Mouse (Mus musculus) heart, embryonic 13.5 days (tissue): ENCODE measurements at regions not wholly inside any gene's neighbourhood (a gene's known extent, or its start where the extent isn't known, plus 50 kb on each side); places are given as distances from the start of the nearest gene placed in this dataset.

Experiments used
- ATAC-seq: fragments of 200-750 bp; cut with Nextera tagmentation; 2 replicates; pipeline ENCODE4 v1.8.0; 2017; ENCODE audit warnings: moderate TSS enrichment; ENCODE audit not compliant: insufficient number of reproducible peaks, low FRiP score, low TSS enrichment; ENCODE audit errors: extremely low read depth
- H3K27ac ChIP-seq: fragments of 300-500 bp; sonication (generic); replicated peaks from 2 replicates; pipeline ENCODE4 v1.5.1; 2015; ENCODE audit warnings: moderate library complexity, mild to moderate bottlenecking, inconsistent platforms
- H3K27me3 ChIP-seq: fragments of 300-500 bp; sonication (generic); replicated peaks from 2 replicates; pipeline ENCODE4 v1.6.1; 2015; ENCODE audit warnings: mild to moderate bottlenecking, inconsistent platforms
- H3K36me3 ChIP-seq: fragments of 300-500 bp; sonication (generic); 2 replicates; pipeline ENCODE4 v1.6.1; 2015; ENCODE audit warnings: mild to moderate bottlenecking, inconsistent platforms
- H3K4me1 ChIP-seq: fragments of 300-500 bp; sonication (generic); 2 replicates; pipeline ENCODE4 v1.6.1; 2015; ENCODE audit warnings: inconsistent platforms
- H3K4me2 ChIP-seq: fragments of 300-500 bp; sonication (generic); 2 replicates; pipeline ENCODE4 v1.6.1; 2015; ENCODE audit warnings: inconsistent platforms, mild to moderate bottlenecking, moderate library complexity
- H3K4me3 ChIP-seq: fragments of 300-500 bp; sonication (generic); 2 replicates; pipeline ENCODE4 v1.5.1; 2015; ENCODE audit warnings: moderate library complexity, mild to moderate bottlenecking, inconsistent platforms
- H3K9ac ChIP-seq: fragments of 300-500 bp; sonication (generic); 2 replicates; pipeline ENCODE4 v1.6.1; 2015; ENCODE audit warnings: inconsistent platforms, mild to moderate bottlenecking, moderate library complexity
- H3K9me3 ChIP-seq: fragments of 300-500 bp; sonication (generic); 2 replicates; pipeline ENCODE4 v1.6.1; 2016; ENCODE audit warnings: inconsistent platforms
- WGBS: fragments of 180-500 bp; shearing (Covaris S2); methylation state at CpG from one replicate; pipeline ENCODE4 v1.1.7; 2015; ENCODE audit warnings: mixed read lengths; 5-methylcytosine and 5-hydroxymethylcytosine counted together

DNA sequence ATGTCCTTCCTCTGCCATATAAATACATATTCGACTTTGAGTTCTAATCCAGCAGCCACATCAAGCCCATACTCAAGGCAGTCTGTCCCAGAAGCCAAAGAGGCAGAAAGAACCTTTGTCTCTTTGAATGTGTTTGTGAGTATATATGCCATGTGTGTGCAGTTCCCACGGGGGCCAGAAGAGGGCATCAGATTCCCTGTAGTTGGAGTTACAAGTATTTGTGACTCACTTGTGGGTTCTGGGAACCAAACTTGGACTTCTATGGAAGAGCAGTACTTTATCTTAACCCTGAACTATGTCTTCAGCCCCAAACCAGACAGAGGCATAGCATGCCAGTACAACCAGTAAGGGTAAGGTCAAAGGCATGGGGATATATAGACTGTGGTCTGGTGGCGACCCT is 165.6 kb upstream of the Sp4 start:
- WGBS: 63% methylated on average over 3 of the region's 3 CpGs
- H3K9ac ChIP-seq: no peak overlapping the region
- peaks cover 9% of the 10 kb centered on the region for H3K27me3 ChIP-seq
- ATAC-seq: no peak
- no peak overlapping the region for H3K4me3 ChIP-seq
- no peaks in the 10 kb centered on the region for H3K36me3 ChIP-seq
- H3K4me1 ChIP-seq: no peaks in the 10 kb centered on the region
- H3K9me3 ChIP-seq: peaks cover 7% of the 10 kb centered on the region; the same call in 1 of the 2 replicates
- no peak overlapping the region for H3K4me2 ChIP-seq
- no peak overlapping the region for H3K27ac ChIP-seq

DNA sequence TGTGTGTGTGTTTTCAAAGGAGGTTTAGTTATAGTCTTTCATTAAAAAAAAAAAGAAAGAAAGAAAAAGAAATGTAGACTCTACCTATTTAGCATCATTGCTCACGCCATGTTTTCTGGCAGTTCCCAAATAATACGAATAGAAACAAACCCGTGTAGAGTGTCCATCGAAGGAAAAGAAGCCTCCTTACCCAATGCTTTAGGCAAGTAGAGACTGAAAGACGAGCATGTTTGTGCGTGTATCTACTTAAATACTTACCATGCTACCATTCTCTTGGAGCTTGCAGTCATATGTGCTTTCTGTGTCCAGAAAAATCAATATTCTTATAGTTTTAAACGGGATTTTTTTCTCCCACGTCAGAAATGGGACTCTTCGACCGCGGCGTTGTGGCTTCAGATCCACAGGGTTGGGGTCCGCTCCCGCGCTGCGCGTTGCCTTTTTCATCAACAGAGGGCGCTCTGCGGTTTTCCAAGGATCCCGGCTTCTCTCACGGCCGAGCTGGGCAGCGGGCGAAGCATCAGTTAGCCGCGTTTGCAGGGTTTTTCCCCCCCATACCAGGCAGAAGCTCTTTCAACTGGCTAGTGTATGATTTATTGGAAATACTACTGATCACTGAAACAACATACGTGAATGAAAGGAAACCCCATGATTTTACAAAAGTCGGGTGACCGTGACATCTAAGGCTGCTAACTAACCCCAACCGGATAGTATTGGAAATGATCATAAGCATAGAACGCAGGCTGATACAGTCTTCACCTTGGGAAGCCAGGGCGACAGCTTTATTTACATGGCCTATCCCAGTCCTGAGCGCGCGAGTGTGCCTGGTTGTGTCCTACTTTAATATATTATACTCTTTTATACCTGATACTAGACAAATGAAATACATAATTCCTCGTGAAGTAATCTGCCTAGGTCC is 156.5 kb upstream of the Sp4 start:
- no peak for ATAC-seq
- Histone ChIP-seq H3K4me2 (peak overlapping the region; percentile 65), H3K4me3 (peak overlapping the region; percentile 33), H3K9me3 (no peaks in the 10 kb centered on the region), H3K27me3 (peaks cover 52% of the 10 kb centered on the region), H3K36me3 (no peaks in the 10 kb centered on the region), H3K27ac (no peak overlapping the region), H3K9ac (no peak overlapping the region), H3K4me1 (no peaks in the 10 kb centered on the region; the same call in 1 of the 2 replicates)
- 13% methylated on average over 36 of the region's 36 CpGs for WGBS

DNA sequence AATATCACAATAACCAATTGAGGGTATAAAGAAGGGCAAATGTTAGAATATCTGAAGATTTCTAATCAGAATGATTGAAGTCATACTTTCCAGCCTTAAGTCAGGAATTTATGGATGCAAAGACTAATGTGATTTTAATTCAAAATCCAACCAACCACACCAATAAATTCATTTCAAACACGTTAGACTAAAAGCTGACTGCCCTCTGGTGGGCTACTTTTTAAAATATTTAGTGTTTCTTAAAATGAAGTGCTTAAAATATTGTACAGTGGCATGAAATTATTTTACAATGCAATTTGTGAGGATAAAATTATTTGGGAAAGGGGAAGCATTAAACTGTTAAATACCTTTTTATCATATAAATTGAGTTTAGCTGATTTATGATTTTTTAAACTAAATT is 154.4 kb upstream of the Sp4 start:
- WGBS: 41% methylated on average over 1 of the region's 1 CpGs

DNA sequence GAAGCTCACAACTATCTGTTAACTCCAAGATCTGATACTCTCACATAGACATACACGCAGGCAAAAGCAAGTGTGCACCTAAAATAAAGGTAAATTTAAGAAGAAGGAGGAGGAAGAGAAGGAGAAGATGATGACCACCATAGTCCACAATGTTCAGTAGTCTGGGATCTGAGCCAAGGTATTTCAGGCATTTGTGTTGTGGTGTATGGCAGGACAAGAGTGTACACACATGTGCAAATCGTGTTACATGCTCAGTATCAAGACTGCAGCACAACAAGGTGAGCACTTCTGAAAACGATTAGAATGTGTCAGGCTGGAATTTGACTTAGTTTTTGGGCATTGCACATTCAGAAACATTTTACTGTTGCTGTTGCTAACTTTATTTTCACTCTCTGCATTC is 138.4 kb upstream of the Sp4 start:
- H3K36me3 ChIP-seq: no peaks in the 10 kb centered on the region
- peaks cover 16% of the 10 kb centered on the region for H3K4me1 ChIP-seq
- H3K27me3 ChIP-seq: no peaks in the 10 kb centered on the region
- no peaks in the 10 kb centered on the region for H3K9me3 ChIP-seq
- no peak overlapping the region for H3K4me3 ChIP-seq
- no peak overlapping the region for H3K9ac ChIP-seq
- no peak for ATAC-seq
- peak overlapping the region; percentile 24; the same call in 1 of the 2 replicates for H3K4me2 ChIP-seq
- H3K27ac ChIP-seq: peak overlapping the region; percentile 21; the same call in 1 of the 2 replicates
- WGBS: 46% methylated on average over 3 of the region's 3 CpGs

More for the DNA sequence above, 154.4 kb upstream of the Sp4 start:
- Histone ChIP-seq H3K27me3 (peaks cover 32% of the 10 kb centered on the region), H3K36me3 (no peaks in the 10 kb centered on the region), H3K4me1 (no peaks in the 10 kb centered on the region; the same call in 1 of the 2 replicates), H3K9me3 (no peaks in the 10 kb centered on the region), H3K4me2 (no peak overlapping the region), H3K27ac (no peak overlapping the region), H3K9ac (no peak overlapping the region), H3K4me3 (no peak overlapping the region)
- no peak for ATAC-seq

DNA sequence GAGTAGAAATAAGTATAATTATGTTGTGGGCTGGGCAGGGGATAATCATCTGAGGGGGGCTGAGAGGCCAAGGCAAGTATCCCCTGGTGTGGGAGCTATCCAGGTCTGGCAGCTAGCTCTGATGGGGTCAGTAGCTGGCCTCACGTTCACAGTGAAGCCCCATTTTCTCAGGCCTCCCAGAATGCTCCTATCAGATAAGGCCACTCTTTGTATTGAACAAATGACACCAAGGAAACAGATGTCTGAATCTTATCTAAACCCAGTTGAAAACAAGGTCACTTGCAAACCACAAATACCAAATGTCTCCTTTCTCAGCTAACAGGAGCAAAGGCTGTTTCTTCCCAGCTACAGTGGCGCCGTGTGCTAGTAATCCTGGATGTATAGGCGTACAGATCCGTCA is 137.6 kb upstream of the Sp4 start:
- peaks cover 16% of the 10 kb centered on the region for H3K4me1 ChIP-seq
- no peaks in the 10 kb centered on the region for H3K27me3 ChIP-seq
- no peak overlapping the region for H3K4me3 ChIP-seq
- H3K27ac ChIP-seq: no peak overlapping the region
- no peak overlapping the region for H3K9ac ChIP-seq
- no peak for ATAC-seq
- H3K4me2 ChIP-seq: no peak overlapping the region
- H3K36me3 ChIP-seq: no peaks in the 10 kb centered on the region
- WGBS: 48% methylated on average over 5 of the region's 5 CpGs
- no peaks in the 10 kb centered on the region for H3K9me3 ChIP-seq

DNA sequence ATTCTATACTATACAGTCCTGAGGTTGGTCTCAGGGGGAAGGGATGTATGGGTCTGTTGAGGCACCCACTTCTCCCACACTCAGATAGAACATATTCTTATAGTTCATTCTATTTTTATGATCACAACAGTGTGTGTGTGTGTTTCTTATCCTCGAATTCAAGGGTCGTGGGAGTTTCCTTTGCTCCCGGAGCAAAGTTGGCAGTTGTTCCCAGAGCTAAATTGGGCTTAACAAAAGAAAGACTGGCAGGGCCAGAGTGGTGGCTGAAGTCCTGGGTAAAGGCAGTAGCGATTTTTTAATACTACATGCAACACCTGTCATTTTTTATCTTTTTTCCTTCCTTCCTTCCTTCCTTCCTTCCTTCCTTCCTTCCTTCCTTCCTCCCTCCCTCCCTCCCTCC is 131.5 kb upstream of the Sp4 start:
- no peaks in the 10 kb centered on the region for H3K36me3 ChIP-seq
- no peak for ATAC-seq
- H3K4me3 ChIP-seq: no peak overlapping the region
- 25% methylated on average over 4 of the region's 4 CpGs for WGBS
- no peak overlapping the region for H3K4me2 ChIP-seq
- peaks cover 8% of the 10 kb centered on the region; the same call in 1 of the 2 replicates for H3K4me1 ChIP-seq
- H3K9me3 ChIP-seq: no peaks in the 10 kb centered on the region
- no peak overlapping the region for H3K9ac ChIP-seq
- peak overlapping the region; percentile 48; the same call in 1 of the 2 replicates for H3K27ac ChIP-seq
- no peaks in the 10 kb centered on the region for H3K27me3 ChIP-seq

DNA sequence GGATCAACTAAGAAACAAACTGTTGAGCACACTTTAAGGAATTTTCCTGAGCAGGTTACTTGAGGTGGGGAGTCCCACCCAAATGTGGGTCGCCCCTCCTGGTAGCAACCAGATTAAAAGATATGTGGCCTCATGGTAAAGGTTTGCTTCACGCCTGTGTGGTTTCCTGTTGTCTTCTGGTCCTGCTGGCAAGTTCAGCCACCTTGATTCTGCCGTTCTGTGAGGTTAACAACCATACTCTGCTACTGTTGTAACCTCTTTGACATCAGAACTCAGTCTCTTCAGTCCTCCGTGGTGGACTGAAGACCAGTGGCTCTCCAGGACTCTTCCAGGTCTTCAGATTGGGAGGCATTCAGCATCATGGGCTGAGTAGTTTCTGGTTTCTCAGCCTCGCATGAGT is 127.1 kb upstream of the Sp4 start:
- no peak overlapping the region for H3K27ac ChIP-seq
- 64% methylated on average over 5 of the region's 5 CpGs for WGBS
- H3K27me3 ChIP-seq: no peaks in the 10 kb centered on the region
- peaks cover 8% of the 10 kb centered on the region; the same call in 1 of the 2 replicates for H3K4me1 ChIP-seq
- H3K36me3 ChIP-seq: no peaks in the 10 kb centered on the region
- H3K4me3 ChIP-seq: no peak overlapping the region
- H3K9me3 ChIP-seq: no peaks in the 10 kb centered on the region; the same call in 1 of the 2 replicates
- H3K4me2 ChIP-seq: no peak overlapping the region
- no peak for ATAC-seq
- no peak overlapping the region for H3K9ac ChIP-seq

DNA sequence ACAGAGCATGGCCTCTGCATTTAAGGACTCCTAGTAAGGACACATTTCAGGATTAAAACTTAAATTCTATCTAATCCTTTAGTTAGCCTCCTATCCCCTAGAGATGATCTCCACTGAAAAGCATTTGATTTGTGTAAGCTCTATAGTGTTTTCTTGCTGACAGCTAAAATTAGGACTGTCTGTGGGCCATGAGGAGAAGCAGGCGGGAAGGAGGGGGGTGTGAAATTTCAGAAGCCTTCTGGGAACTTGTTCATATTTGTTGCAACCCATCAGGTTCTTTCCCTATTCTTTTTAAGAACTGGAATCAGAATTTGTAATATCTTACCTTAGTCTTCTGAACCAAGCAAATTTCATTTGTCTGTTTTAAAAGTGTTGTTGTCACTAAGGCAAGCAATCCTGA is 114.7 kb upstream of the Sp4 start:
- Histone ChIP-seq H3K9ac (no peak overlapping the region), H3K36me3 (no peaks in the 10 kb centered on the region), H3K4me3 (no peak overlapping the region), H3K27ac (no peak overlapping the region), H3K9me3 (0 out of 2 replicates have a peak, but pooled peaks cover 3% of the 10 kb centered on the region), H3K27me3 (no peaks in the 10 kb centered on the region), H3K4me1 (peaks cover 10% of the 10 kb centered on the region), H3K4me2 (no peak overlapping the region)
- ATAC-seq: no peak
- 22% methylated on average over 1 of the region's 1 CpGs for WGBS

DNA sequence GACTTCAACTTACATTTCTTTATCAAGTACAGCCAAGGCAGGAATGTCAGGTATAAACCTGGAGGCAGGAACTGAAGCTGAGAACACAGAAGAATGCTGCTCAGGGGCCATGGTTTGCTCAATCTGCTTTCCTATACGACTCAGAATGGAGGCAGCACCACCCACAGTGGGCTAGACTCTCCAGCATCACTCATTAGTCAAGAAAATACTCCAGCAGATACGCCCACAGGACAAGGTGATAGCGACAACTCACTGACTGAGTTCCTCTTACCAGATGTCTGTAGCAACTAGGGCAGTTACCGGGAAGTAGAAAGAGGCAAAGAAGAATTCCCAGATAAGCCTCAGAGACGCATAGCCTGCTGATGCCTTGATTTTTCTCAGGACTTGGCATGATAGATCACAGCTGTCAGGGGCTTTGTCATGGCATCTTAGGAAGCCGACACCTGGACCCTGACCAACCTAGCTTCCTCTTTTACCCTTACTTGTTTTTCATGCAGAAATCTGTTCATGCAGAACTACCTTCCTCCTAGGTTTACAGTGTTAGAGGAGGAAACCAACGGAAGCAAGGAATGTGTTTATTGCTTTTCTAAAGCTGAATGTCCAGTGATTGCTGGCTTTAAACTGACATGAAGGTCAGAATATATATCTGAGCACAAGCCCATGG is 110.7 kb upstream of the Sp4 start:
- Histone ChIP-seq H3K4me1 (peaks cover 10% of the 10 kb centered on the region), H3K4me2 (no peak overlapping the region), H3K9me3 (no peaks in the 10 kb centered on the region), H3K4me3 (no peak overlapping the region), H3K36me3 (no peaks in the 10 kb centered on the region), H3K27me3 (no peaks in the 10 kb centered on the region), H3K9ac (no peak overlapping the region), H3K27ac (no peak overlapping the region)
- ATAC-seq: no peak
- 24% methylated on average over 7 of the region's 7 CpGs for WGBS

DNA sequence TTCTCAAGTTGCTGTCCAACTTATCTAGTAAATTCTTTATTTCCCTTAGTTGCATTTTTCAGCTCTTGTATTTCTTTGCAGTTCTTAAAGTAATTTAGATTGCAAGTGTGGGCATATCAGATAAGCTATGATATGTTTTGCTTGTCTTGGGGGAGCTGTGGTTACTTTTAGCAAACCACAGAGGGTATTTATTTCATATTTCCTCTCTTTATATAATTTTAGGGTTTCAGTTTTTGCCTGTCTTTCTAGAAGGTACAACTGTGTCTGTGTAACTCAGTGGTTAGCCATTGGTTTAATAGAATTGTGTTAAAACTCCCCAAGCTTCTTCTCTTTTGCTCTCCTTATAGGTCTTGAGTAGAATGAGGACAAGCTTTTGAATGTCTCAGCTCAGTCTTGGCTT is 109.7 kb upstream of the Sp4 start:
- H3K4me3 ChIP-seq: no peak overlapping the region
- H3K27me3 ChIP-seq: no peaks in the 10 kb centered on the region
- H3K27ac ChIP-seq: no peak overlapping the region
- no peak overlapping the region for H3K9ac ChIP-seq
- H3K4me2 ChIP-seq: no peak overlapping the region
- no peak for ATAC-seq
- no peaks in the 10 kb centered on the region for H3K36me3 ChIP-seq
- peaks cover 10% of the 10 kb centered on the region for H3K4me1 ChIP-seq
- H3K9me3 ChIP-seq: no peaks in the 10 kb centered on the region

DNA sequence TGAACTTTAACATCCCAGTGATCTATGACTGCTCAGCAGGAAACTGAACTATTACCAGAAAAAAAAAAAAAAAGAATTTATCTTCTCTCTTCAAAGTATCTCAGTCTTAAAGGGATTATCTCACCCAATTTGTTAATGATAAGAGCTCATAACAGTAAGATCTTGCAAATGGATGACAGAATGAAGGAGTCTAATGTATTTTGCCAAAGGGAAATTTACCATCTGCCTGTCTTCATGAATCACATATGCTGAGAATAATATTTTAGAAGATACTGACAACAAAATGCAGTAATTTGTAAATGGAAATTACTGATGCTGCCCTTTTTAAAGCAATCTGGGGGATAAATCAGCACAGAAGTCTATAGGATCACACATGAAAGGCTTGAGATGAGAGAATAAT is 103.9 kb upstream of the Sp4 start:
- no peak overlapping the region for H3K4me2 ChIP-seq
- H3K9me3 ChIP-seq: no peaks in the 10 kb centered on the region
- no peak for ATAC-seq
- H3K9ac ChIP-seq: no peak overlapping the region
- no peak overlapping the region for H3K27ac ChIP-seq
- no peak overlapping the region for H3K4me3 ChIP-seq
- H3K27me3 ChIP-seq: no peaks in the 10 kb centered on the region
- no peaks in the 10 kb centered on the region for H3K36me3 ChIP-seq
- no peaks in the 10 kb centered on the region for H3K4me1 ChIP-seq
